Mouse (Mus musculus) testis, adult 2 months (tissue): ENCODE results near the gene Acad12. TPM values are rescaled to one million over a fixed set of nuclear protein-coding genes. Genes with fewer than 3 reads are reported as not detected.

ENCODE experiments used
- H3K27ac ChIP-seq: fragments of 200-500 bp; 2 replicates; pipeline ENCODE4 v1.5.1; 2012; ENCODE audit warnings: low read depth, low read length; ENCODE audit not compliant: control insufficient read depth, insufficient read depth
- H3K27me3 ChIP-seq: fragments of 200-500 bp; 2 replicates; pipeline ENCODE4 v1.6.1; 2012; ENCODE audit warnings: mild to moderate bottlenecking, low read length, moderate library complexity; ENCODE audit not compliant: control insufficient read depth, insufficient read depth
- H3K36me3 ChIP-seq: fragments of 200-500 bp; 2 replicates; pipeline ENCODE4 v1.6.1; 2012; ENCODE audit warnings: mild to moderate bottlenecking, low read length; ENCODE audit not compliant: control insufficient read depth, insufficient read depth
- H3K4me1 ChIP-seq: fragments of 200-500 bp; 2 replicates; pipeline ENCODE4 v1.6.1; 2012; ENCODE audit warnings: low read length; ENCODE audit not compliant: control insufficient read depth, insufficient read depth
- H3K4me3 ChIP-seq: fragments of 200-500 bp; 2 replicates; pipeline ENCODE4 v1.5.1; 2012; ENCODE audit warnings: low read depth, mild to moderate bottlenecking, low read length, moderate library complexity, mixed read lengths; ENCODE audit not compliant: control insufficient read depth
- CTCF ChIP-seq: fragments of 200-500 bp; IDR thresholded peaks from 2 replicates; pipeline ENCODE4 v1.5.1; 2012; ENCODE audit warnings: low read depth, mild to moderate bottlenecking, inconsistent platforms, low read length, moderate library complexity; ENCODE audit not compliant: control insufficient read depth, insufficient read depth, insufficient replicate concordance
- POLR2A ChIP-seq: fragments of 200-500 bp; IDR thresholded peaks from 2 replicates; pipeline ENCODE4 v1.6.1; 2012; ENCODE audit warnings: low read depth, mild to moderate bottlenecking, inconsistent platforms, low read length, moderate library complexity; ENCODE audit not compliant: control insufficient read depth
- polyA plus RNA-seq: library from polyadenylated mRNA; depleted of rRNA; stranded (reverse); fragments of >200 nt; gene quantifications from 2 replicates; pipeline ENCODE4 v1.2.3, GENCODE M21; 2012

Gene Acad12
- polyA plus RNA-seq, 1 experiment, result 3.9 TPM

- Histone ChIP-seq H3K4me1 (no peaks in the 10 kb centered on the region), H3K27me3 (no peaks in the 10 kb centered on the region), H3K36me3 (no peaks in the 10 kb centered on the region), H3K27ac (no peak overlapping the region), H3K4me3 (no peak overlapping the region)
- no peak for TF ChIP-seq POLR2A
Measured at GRCm38 (mm10) chr5:121575867-121576266, 42.9 kb downstream of the Acad12 start.

DNA sequence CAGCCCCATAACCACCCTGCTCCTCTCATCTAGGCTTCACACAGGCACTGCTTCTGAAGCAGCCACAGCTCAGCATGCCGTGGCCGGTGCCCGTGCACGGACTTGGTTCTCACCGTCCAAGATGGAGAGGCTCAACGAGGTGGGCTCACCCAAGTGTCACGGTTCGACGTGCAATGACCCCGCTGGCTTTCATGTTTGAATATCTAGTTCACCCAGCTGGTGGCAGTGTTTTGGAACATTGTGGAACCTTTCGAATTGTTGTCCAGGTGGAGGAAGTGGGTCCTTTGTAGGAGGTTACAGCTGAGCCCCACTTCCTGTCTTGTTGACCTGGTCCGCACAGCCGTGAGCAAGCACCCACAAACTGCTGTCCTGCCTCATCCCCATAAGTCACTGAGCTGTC, 44.6 kb downstream of the Acad12 start:
- Histone ChIP-seq H3K36me3 (no peaks in the 10 kb centered on the region), H3K27me3 (no peaks in the 10 kb centered on the region), H3K4me1 (no peaks in the 10 kb centered on the region), H3K27ac (no peak overlapping the region), H3K4me3 (no peak overlapping the region)
- TF ChIP-seq CTCF (no peak), POLR2A (no peak)

- TF ChIP-seq POLR2A (no peak), CTCF (no peak)
- Histone ChIP-seq H3K27me3 (no peaks in the 10 kb centered on the region), H3K4me3 (no peak overlapping the region), H3K27ac (no peak overlapping the region), H3K4me1 (no peaks in the 10 kb centered on the region), H3K36me3 (no peaks in the 10 kb centered on the region)
Measured at GRCm38 (mm10) chr5:121570787-121571186, 48.0 kb downstream of the Acad12 start.

- no peak for TF ChIP-seq CTCF
- no peak for TF ChIP-seq POLR2A
- H3K4me3 ChIP-seq, result no peak overlapping the region
- no peaks in the 10 kb centered on the region for H3K36me3 ChIP-seq
- no peaks in the 10 kb centered on the region for H3K4me1 ChIP-seq
- no peak overlapping the region for H3K27ac ChIP-seq
- no peaks in the 10 kb centered on the region for H3K27me3 ChIP-seq
Measured at GRCm38 (mm10) chr5:121569881-121570420, 48.8 kb downstream of the Acad12 start.

DNA sequence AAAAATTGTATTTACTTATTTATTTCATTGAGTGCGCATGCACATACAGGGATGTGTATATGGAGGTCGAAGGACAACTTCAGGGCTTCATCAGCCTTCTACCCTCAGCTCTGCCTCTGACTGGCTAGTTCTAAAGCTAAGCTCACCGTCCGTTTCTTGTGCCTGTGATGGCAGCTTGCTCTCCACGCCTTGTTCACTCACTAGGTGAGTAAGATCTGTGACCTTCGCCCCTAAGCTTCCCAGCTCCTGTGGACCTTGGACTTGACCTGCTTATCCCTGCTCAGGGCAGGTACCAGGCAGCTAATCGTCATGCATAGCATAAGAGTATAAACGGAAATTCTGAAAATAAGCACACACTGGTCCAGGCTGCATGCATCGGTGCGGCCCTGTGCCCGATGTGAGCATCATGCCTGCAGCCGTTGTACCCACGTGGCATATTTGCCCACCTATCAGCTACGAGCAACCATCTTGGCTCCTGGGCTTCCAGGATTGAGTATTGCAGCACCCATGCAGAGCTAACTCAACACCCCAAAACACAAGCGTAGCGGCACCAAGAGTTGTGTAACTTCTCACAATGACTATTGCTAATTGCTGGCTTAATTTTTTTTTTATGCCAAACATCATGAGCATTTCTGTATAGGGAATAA, 52.6 kb downstream of the Acad12 start:
- Histone ChIP-seq H3K27ac (no peak overlapping the region), H3K36me3 (no peaks in the 10 kb centered on the region), H3K27me3 (no peaks in the 10 kb centered on the region), H3K4me3 (no peak overlapping the region), H3K4me1 (peaks cover 6% of the 10 kb centered on the region)
- no peak for TF ChIP-seq CTCF
- no peak for TF ChIP-seq POLR2A

GRCm38 (mm10) chr5:121564468-121564895, 54.3 kb downstream of the Acad12 start:
- Histone ChIP-seq H3K36me3 (no peaks in the 10 kb centered on the region), H3K4me1 (peaks cover 6% of the 10 kb centered on the region), H3K4me3 (peak overlapping the region; percentile 9), H3K27ac (no peak overlapping the region), H3K27me3 (no peaks in the 10 kb centered on the region)
- TF ChIP-seq CTCF (peak; percentile 97), POLR2A (no peak)

DNA sequence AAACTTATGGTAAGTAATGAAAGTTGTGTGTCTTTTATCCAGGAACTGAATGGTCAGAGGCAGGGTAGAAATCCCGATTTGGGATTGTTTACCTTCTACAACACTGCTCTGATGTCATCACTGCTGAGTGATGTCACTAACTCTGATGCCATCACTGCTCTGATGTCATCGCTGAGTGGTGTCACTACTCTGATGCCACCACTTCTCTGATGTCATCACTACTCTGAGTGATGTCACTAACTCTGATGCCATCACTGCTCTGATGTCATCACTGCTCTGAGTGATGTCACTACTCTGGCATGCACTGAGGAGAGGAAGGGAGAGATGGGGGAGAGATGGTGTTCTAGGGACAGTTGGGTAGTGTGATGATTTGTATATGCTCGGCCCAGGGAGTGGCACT, 56.3 kb downstream of the Acad12 start:
- no peak overlapping the region for H3K27ac ChIP-seq
- TF ChIP-seq CTCF (no peak), POLR2A (no peak)
- no peaks in the 10 kb centered on the region for H3K36me3 ChIP-seq

DNA sequence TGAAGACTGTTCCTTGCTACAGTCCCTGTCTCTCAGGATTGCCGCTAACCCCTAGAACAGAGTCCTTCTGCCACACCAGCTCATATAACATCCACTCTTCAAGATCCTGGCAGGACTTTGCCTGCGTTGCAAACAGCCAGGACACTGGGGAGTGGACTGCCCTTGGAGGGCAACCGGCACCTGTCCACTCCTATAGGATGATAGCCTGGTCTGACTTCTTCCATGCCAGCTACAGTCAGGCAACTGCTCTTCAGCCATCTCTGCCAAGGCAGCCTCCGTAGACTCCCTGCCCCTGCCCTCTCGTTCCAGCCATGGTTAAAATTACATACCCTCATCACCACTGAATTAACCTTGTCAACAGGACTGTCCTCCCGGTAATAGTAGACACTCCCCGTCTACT, 69.5 kb downstream of the Acad12 start:
- TF ChIP-seq CTCF (no peak), POLR2A (no peak)
- Histone ChIP-seq H3K27ac (no peak overlapping the region), H3K4me1 (peaks cover 11% of the 10 kb centered on the region), H3K36me3 (no peaks in the 10 kb centered on the region), H3K27me3 (no peaks in the 10 kb centered on the region), H3K4me3 (no peak overlapping the region)

More for the DNA sequence above, 56.3 kb downstream of the Acad12 start:
- H3K27me3 ChIP-seq, result no peaks in the 10 kb centered on the region
- peaks cover 6% of the 10 kb centered on the region for H3K4me1 ChIP-seq
- H3K4me3 ChIP-seq, result no peak overlapping the region
